Mouse (Mus musculus): ENCODE data around the gene Alyref.

Alyref gene

GRCm38 (mm10) chr11:120547469-120547868 lies 50.7 kb downstream of the Alyref start:
- no peak for DNase-seq (ENCODE audit: extremely low spot score, low spot score)

- DNase-seq (ENCODE audit: extremely low spot score, low spot score): no peak
These were observed 52.2 kb downstream of the Alyref start for GRCm38 (mm10) chr11:120545964-120546363.

GRCm38 (mm10) chr11:120542376-120542775 lies 55.8 kb downstream of the Alyref start:
- DNase-seq (ENCODE audit: extremely low spot score, low spot score): no peak
